Mouse (Mus musculus) stomach, embryonic 15.5 days (tissue): ENCODE measurements around the gene Vtcn1. TPM values are rescaled to one million over a fixed set of nuclear protein-coding genes. Genes with fewer than 3 reads are reported as not detected.

ENCODE experiments used
- ATAC-seq: fragments of 200-750 bp; cut with Nextera tagmentation; 2 replicates; pipeline ENCODE4 v1.8.0; 2017; ENCODE audit warnings: low read depth, moderate number of reproducible peaks, moderate TSS enrichment; ENCODE audit not compliant: insufficient read depth, low FRiP score
- H3K27ac ChIP-seq: fragments of 300-500 bp; sonication (generic); 2 replicates; pipeline ENCODE4 v1.5.1; 2015; ENCODE audit warnings: mild to moderate bottlenecking, inconsistent platforms
- H3K27me3 ChIP-seq: fragments of 300-500 bp; sonication (generic); replicated peaks from 2 replicates; pipeline ENCODE4 v1.6.1; 2015; ENCODE audit warnings: inconsistent platforms
- H3K36me3 ChIP-seq: fragments of 300-500 bp; sonication (generic); 2 replicates; pipeline ENCODE4 v1.6.1; 2015; ENCODE audit warnings: inconsistent platforms
- H3K4me1 ChIP-seq: fragments of 300-500 bp; sonication (generic); 2 replicates; pipeline ENCODE4 v1.6.1; 2015; ENCODE audit warnings: inconsistent platforms
- H3K4me2 ChIP-seq: fragments of 300-500 bp; sonication (generic); 2 replicates; pipeline ENCODE4 v1.6.1; 2015; ENCODE audit warnings: mild to moderate bottlenecking, inconsistent platforms
- H3K4me3 ChIP-seq: fragments of 300-500 bp; sonication (generic); replicated peaks from 2 replicates; pipeline ENCODE4 v1.5.1; 2015; ENCODE audit warnings: inconsistent platforms
- H3K9ac ChIP-seq: fragments of 300-500 bp; sonication (generic); 2 replicates; pipeline ENCODE4 v1.6.1; 2015; ENCODE audit warnings: inconsistent platforms
- H3K9me3 ChIP-seq: fragments of 300-500 bp; sonication (generic); 2 replicates; pipeline ENCODE4 v1.6.1; 2016; ENCODE audit warnings: inconsistent platforms
- WGBS: fragments of 180-500 bp; shearing (Covaris S2); methylation state at CpG from one replicate; pipeline ENCODE4 v1.1.7; 2015; 5-methylcytosine and 5-hydroxymethylcytosine counted together
- polyA plus RNA-seq: library from polyadenylated mRNA; unstranded; fragments of >200 nt; fragmentation: Nextera tagmentation; extraction: Ambion mirVana; gene quantifications from 2 replicates; pipeline ENCODE4 v1.2.1, GENCODE M21; 2015

Gene Vtcn1
- 1.6 and 1.9 TPM in 2 replicates for polyA plus RNA-seq

DNA sequence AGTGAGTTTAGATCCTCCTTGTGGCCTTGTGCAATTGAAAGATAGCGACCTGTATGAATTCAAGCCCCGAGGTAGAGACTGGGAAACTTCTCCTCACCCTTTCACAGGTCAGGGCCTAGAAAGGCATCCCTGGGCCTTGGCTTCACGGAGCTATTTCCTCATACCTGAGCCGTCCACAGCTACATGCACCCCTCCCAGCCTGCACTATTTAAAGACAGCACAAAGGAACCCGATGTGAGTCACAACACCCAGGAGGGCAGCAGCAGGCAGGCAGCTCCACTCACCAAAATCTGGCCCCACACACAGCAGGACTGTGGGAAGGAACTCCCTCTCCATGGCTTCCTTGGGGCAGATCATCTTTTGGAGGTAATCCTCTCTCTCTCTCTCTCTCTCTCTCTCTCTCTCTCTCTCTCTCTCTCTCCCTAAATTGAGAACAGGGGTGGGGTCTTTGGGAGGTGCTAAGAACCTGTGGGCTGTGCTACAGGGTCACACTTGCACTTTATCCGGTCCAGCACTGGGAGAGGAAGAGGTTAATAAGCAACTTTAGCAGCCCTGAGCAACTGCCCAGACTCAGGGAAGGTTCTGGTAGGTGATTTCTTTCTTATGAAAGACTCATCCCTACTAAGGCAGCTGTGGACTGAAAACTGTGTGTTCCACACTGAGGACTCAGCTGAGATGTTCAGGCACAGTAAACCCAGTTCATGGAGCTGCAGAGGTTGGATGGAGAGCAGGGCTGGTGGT lies at the start of gene Vtcn1:
TSS of gene Vtcn1 (plus strand) at position 235 of the 741 bp plus-strand sequence.
- Histone ChIP-seq H3K9ac (no peak within 1 kb of the TSS), H3K4me3 (no peak within 1 kb of the TSS), H3K27ac (peak within 1 kb of the TSS; percentile 17; the same call in 1 of the 2 replicates), H3K4me1 (peaks cover 12% of the 10 kb centered on the region; the same call in 1 of the 2 replicates), H3K27me3 (no peaks in the 10 kb centered on the region), H3K36me3 (no peaks in the 10 kb centered on the region), H3K9me3 (no peaks in the 10 kb centered on the region), H3K4me2 (peak within 1 kb of the TSS; percentile 14; the same call in 1 of the 2 replicates)
- 43% methylated on average over 6 of the region's 6 CpGs for WGBS
- ATAC-seq = peak; percentile 61

DNA sequence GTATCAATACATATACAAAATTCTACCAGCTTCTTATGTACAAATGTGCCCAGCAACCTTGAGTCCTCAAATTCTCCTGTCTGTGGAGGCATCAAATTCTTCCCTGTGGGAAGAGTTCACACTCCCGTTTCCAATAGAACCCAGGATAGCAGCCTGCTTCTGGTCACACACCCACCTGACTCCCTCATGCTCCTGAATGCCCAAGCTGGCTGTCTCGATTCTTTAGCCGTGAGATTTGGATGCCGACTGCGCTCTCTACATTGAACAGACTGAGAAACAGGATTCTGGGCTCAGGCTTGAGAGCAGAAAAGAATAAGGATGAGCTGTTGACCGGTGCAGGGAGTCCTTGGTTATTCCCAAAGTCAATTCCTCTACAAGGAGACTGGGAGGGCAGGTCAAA lies 48.3 kb upstream of the Vtcn1 start:
- H3K4me2 ChIP-seq = no peak overlapping the region
- ATAC-seq = no peak
- no peaks in the 10 kb centered on the region for H3K36me3 ChIP-seq
- no peaks in the 10 kb centered on the region for H3K9me3 ChIP-seq
- H3K27ac ChIP-seq = no peak overlapping the region
- H3K9ac ChIP-seq = no peak overlapping the region
- WGBS = 88% methylated on average over 6 of the region's 6 CpGs
- no peaks in the 10 kb centered on the region for H3K4me1 ChIP-seq
- no peaks in the 10 kb centered on the region for H3K27me3 ChIP-seq
- no peak overlapping the region for H3K4me3 ChIP-seq

GRCm38 (mm10) chr3:100777568-100777967 lies 47.7 kb upstream of the Vtcn1 start:
- 79% methylated on average over 4 of the region's 4 CpGs for WGBS
- H3K9ac ChIP-seq = no peak overlapping the region
- H3K9me3 ChIP-seq = no peaks in the 10 kb centered on the region
- no peak overlapping the region for H3K4me3 ChIP-seq
- no peaks in the 10 kb centered on the region for H3K36me3 ChIP-seq
- no peak for ATAC-seq
- no peaks in the 10 kb centered on the region for H3K27me3 ChIP-seq
- no peak overlapping the region for H3K27ac ChIP-seq
- no peaks in the 10 kb centered on the region for H3K4me1 ChIP-seq
- no peak overlapping the region for H3K4me2 ChIP-seq

GRCm38 (mm10) chr3:100786076-100786475 lies 39.2 kb upstream of the Vtcn1 start:
- H3K4me1 ChIP-seq = no peaks in the 10 kb centered on the region
- 49% methylated on average over 2 of the region's 2 CpGs for WGBS

DNA sequence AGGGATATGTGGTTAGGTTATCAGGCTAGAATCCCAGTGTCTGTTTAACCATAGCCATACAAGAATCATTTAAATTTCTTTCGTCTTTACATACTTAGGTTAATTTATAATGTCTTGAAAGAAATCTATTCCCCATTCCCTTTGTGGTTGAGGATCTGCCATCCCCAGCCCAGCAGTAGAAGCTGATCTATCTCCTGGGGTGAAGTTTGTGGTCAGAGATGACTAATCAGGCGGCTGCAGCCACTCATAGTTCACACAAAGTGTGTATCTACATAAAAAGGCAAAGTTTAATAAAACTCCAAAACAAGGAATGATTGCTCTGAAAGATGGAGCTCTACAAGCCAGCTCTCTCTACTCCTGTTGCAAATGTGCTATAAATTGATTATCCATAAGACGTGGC lies 33.6 kb upstream of the Vtcn1 start:
- H3K4me3 ChIP-seq = no peak overlapping the region
- no peaks in the 10 kb centered on the region for H3K9me3 ChIP-seq
- no peak overlapping the region for H3K27ac ChIP-seq
- H3K4me2 ChIP-seq = no peak overlapping the region
- H3K36me3 ChIP-seq = no peaks in the 10 kb centered on the region
- no peak overlapping the region for H3K9ac ChIP-seq
- no peaks in the 10 kb centered on the region for H3K4me1 ChIP-seq
- no peak for ATAC-seq
- WGBS = 81% methylated on average over 3 of the region's 3 CpGs
- no peaks in the 10 kb centered on the region for H3K27me3 ChIP-seq

More at GRCm38 (mm10) chr3:100786076-100786475, 39.2 kb upstream of the Vtcn1 start:
- Histone ChIP-seq H3K9me3 (no peaks in the 10 kb centered on the region), H3K27ac (no peak overlapping the region), H3K27me3 (no peaks in the 10 kb centered on the region), H3K4me3 (no peak overlapping the region), H3K4me2 (no peak overlapping the region), H3K36me3 (no peaks in the 10 kb centered on the region), H3K9ac (no peak overlapping the region)
- ATAC-seq = no peak

- WGBS = 90% methylated on average over 2 of the region's 2 CpGs
- no peaks in the 10 kb centered on the region for H3K4me1 ChIP-seq
Observed at GRCm38 (mm10) chr3:100793345-100793744, 31.9 kb upstream of the Vtcn1 start.

DNA sequence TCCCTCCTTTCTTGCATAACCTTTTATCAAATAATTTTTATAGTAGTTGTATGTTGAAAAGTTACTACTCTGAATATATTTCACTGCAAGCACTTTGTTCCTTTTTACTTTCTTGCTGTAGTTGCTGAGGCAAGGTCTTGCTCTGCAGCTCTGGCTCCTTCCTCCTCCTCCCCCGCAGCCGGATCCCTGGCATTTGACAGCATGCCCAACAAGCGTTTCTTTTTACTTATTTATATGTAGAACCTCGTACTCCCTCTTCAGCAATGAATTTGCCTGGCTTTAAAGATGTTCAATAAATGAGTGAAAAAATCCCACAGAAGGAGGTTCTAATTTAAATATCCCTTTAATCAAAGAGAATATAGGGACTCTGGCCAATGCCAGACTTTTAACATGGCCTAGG lies 28.7 kb upstream of the Vtcn1 start:
- Histone ChIP-seq H3K4me1 (no peaks in the 10 kb centered on the region), H3K4me2 (no peak overlapping the region), H3K9me3 (no peaks in the 10 kb centered on the region), H3K9ac (no peak overlapping the region), H3K36me3 (no peaks in the 10 kb centered on the region), H3K27ac (no peak overlapping the region), H3K4me3 (no peak overlapping the region), H3K27me3 (no peaks in the 10 kb centered on the region)
- ATAC-seq = no peak
- WGBS = 64% methylated on average over 4 of the region's 4 CpGs

More at GRCm38 (mm10) chr3:100793345-100793744, 31.9 kb upstream of the Vtcn1 start:
- Histone ChIP-seq H3K36me3 (no peaks in the 10 kb centered on the region), H3K9ac (no peak overlapping the region), H3K4me3 (no peak overlapping the region), H3K27me3 (no peaks in the 10 kb centered on the region), H3K27ac (no peak overlapping the region), H3K9me3 (no peaks in the 10 kb centered on the region), H3K4me2 (no peak overlapping the region)
- no peak for ATAC-seq

- Histone ChIP-seq H3K4me3 (no peak overlapping the region), H3K27me3 (no peaks in the 10 kb centered on the region), H3K9ac (no peak overlapping the region), H3K4me2 (no peak overlapping the region), H3K4me1 (no peaks in the 10 kb centered on the region), H3K36me3 (no peaks in the 10 kb centered on the region), H3K9me3 (no peaks in the 10 kb centered on the region), H3K27ac (no peak overlapping the region)
- ATAC-seq = no peak
- WGBS = 75% methylated on average over 6 of the region's 6 CpGs
Observed at GRCm38 (mm10) chr3:100797166-100798145, 27.8 kb upstream of the Vtcn1 start.

DNA sequence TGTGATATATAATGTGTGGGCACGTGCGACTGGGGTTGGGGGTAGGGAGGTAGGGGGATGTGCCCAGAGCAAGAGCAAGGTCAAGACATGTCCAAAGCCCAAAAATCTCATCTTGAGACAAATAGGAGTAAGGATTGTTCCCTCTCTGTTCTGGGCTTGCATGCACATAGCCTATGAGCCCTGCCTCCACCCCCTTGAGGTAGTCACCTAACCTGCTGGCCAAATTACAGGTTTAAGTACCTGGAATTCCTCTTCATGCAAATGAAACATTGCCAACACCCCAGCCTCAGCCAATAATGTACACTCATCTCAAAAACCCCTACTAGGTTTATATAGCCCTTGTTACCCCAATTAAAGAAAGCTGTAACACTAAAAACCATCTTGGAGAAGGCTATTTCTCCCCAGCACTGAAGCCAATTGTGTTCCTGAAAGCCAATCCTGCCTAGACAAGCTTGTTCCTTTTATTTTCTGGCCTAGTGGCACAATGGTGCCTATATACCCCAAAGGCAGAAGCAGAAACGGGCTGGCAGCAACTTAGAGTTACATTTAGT lies 26.3 kb upstream of the Vtcn1 start:
- H3K27me3 ChIP-seq = no peaks in the 10 kb centered on the region
- no peaks in the 10 kb centered on the region for H3K9me3 ChIP-seq
- no peaks in the 10 kb centered on the region for H3K4me1 ChIP-seq
- no peak overlapping the region for H3K9ac ChIP-seq
- no peak overlapping the region for H3K27ac ChIP-seq
- ATAC-seq = no peak
- H3K36me3 ChIP-seq = no peaks in the 10 kb centered on the region
- no peak overlapping the region for H3K4me3 ChIP-seq
- WGBS = 85% methylated on average over 3 of the region's 3 CpGs
- no peak overlapping the region for H3K4me2 ChIP-seq

DNA sequence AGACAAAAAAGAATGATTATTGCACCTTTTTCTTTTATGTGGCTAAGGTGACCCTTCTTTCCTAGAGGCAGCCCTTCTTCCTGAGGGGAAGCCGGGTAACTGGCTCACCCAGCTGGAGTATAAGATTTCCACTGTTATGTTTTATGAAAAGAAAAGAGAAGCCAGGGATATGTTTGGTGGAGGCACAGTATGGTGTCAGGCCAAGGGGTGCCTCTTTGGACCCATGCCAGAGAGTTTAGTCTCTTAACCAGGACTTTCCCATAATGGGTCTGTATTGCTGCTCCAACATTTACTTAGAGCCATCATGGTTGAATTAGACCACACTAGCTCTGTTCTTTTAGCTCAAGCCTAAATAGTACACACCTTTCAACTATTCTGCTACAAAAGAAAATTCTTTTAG lies 20.3 kb upstream of the Vtcn1 start:
- Histone ChIP-seq H3K4me3 (no peak overlapping the region), H3K4me1 (no peaks in the 10 kb centered on the region), H3K9me3 (no peaks in the 10 kb centered on the region), H3K4me2 (no peak overlapping the region), H3K9ac (no peak overlapping the region), H3K27ac (no peak overlapping the region), H3K36me3 (no peaks in the 10 kb centered on the region), H3K27me3 (no peaks in the 10 kb centered on the region)
- ATAC-seq = no peak
- WGBS = 57% methylated on average over 1 of the region's 1 CpGs

DNA sequence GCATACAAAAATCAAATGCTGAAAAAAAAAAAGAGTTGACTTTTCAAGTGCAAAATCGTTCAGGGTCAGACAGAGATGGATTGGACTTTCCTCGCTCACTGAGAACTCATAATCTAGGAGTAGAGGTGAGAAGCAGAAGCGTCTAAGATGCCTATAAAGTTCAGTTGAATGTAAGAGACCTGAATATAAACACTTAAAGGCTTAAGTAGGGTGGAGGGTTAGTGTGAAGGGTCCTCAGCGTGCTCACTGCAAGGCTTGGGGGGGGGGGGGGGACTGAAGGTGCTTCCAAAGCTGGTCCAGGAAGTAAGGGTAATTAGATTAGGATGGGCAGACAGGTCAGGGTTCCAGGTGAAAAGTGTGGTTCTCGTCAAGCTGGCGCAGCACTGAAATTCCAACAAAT lies 19.3 kb upstream of the Vtcn1 start:
- no peaks in the 10 kb centered on the region for H3K36me3 ChIP-seq
- no peak overlapping the region for H3K9ac ChIP-seq
- no peaks in the 10 kb centered on the region for H3K9me3 ChIP-seq
- ATAC-seq = no peak
- H3K4me3 ChIP-seq = no peak overlapping the region
- no peak overlapping the region for H3K4me2 ChIP-seq
- H3K27ac ChIP-seq = no peak overlapping the region
- no peaks in the 10 kb centered on the region for H3K27me3 ChIP-seq
- WGBS = 48% methylated on average over 6 of the region's 6 CpGs
- no peaks in the 10 kb centered on the region for H3K4me1 ChIP-seq

GRCm38 (mm10) chr3:100810461-100810860 lies 14.8 kb upstream of the Vtcn1 start:
- Histone ChIP-seq H3K9me3 (no peaks in the 10 kb centered on the region), H3K9ac (no peak overlapping the region), H3K27me3 (no peaks in the 10 kb centered on the region), H3K27ac (no peak overlapping the region), H3K4me1 (no peaks in the 10 kb centered on the region), H3K4me3 (no peak overlapping the region), H3K36me3 (no peaks in the 10 kb centered on the region), H3K4me2 (no peak overlapping the region)
- WGBS = 64% methylated on average over 2 of the region's 2 CpGs
- ATAC-seq = no peak
